Mouse (Mus musculus) hindbrain, embryonic 16.5 days (tissue): ENCODE data around the gene Snap91. TPM values are rescaled to one million over a fixed set of nuclear protein-coding genes. Genes with fewer than 3 reads are reported as not detected.
A peak's percentile ranks its signal among the peaks of the same experiment; 100 is the strongest.

Experiments
- ATAC-seq: fragments of 200-750 bp; cut with Nextera tagmentation; 2 replicates; pipeline ENCODE4 v1.8.0; 2017; ENCODE audit warnings: moderate TSS enrichment, moderate library complexity
- H3K27ac ChIP-seq: fragments of 300-500 bp; sonication (generic); 2 replicates; pipeline ENCODE4 v1.5.1; 2014; ENCODE audit warnings: low read depth, mild to moderate bottlenecking, control low read depth, low read length, moderate library complexity
- H3K27me3 ChIP-seq: fragments of 300-500 bp; sonication (generic); replicated peaks from 2 replicates; pipeline ENCODE4 v1.6.1; 2014; ENCODE audit warnings: low read length; ENCODE audit not compliant: control insufficient read depth, insufficient read depth
- H3K36me3 ChIP-seq: fragments of 300-500 bp; sonication (generic); 2 replicates; pipeline ENCODE4 v1.6.1; 2014; ENCODE audit warnings: mild to moderate bottlenecking, low read length, moderate library complexity, mixed read lengths; ENCODE audit not compliant: control insufficient read depth, insufficient read depth
- H3K4me1 ChIP-seq: fragments of 300-500 bp; sonication (generic); 2 replicates; pipeline ENCODE4 v1.6.1; 2014; ENCODE audit warnings: low read depth, low read length; ENCODE audit not compliant: control insufficient read depth, insufficient read depth
- H3K4me2 ChIP-seq: fragments of 300-500 bp; sonication (generic); 2 replicates; pipeline ENCODE4 v1.6.1; 2014; ENCODE audit warnings: mild to moderate bottlenecking, low read length, control low read depth, moderate library complexity
- H3K4me3 ChIP-seq: fragments of 300-500 bp; sonication (generic); 2 replicates; pipeline ENCODE4 v1.5.1; 2014; ENCODE audit warnings: mild to moderate bottlenecking, low read length, control low read depth, moderate library complexity
- H3K9ac ChIP-seq: fragments of 300-500 bp; sonication (generic); 2 replicates; pipeline ENCODE4 v1.6.1; 2014; ENCODE audit warnings: low read depth, mild to moderate bottlenecking, control low read depth, low read length, moderate library complexity
- H3K9me3 ChIP-seq: fragments of 300-500 bp; sonication (generic); 2 replicates; pipeline ENCODE4 v1.6.1; 2014; ENCODE audit warnings: mild to moderate bottlenecking, low read length, moderate library complexity; ENCODE audit not compliant: control insufficient read depth
- WGBS: fragments of 180-500 bp; shearing (Covaris S2); extraction: QIAGEN DNeasy Blood & Tissue Kit; methylation state at CpG from one replicate; pipeline ENCODE4 v1.1.7; 2014; 5-methylcytosine and 5-hydroxymethylcytosine counted together
- polyA plus RNA-seq: library from polyadenylated mRNA; unstranded; fragments of >200 nt; fragmentation: Nextera tagmentation; extraction: Ambion mirVana; gene quantifications from 2 replicates; pipeline ENCODE4 v1.2.1, GENCODE M21; 2015

Gene Snap91
- polyA plus RNA-seq, 1 experiment from 2014 or later, result 197 TPM

DNA sequence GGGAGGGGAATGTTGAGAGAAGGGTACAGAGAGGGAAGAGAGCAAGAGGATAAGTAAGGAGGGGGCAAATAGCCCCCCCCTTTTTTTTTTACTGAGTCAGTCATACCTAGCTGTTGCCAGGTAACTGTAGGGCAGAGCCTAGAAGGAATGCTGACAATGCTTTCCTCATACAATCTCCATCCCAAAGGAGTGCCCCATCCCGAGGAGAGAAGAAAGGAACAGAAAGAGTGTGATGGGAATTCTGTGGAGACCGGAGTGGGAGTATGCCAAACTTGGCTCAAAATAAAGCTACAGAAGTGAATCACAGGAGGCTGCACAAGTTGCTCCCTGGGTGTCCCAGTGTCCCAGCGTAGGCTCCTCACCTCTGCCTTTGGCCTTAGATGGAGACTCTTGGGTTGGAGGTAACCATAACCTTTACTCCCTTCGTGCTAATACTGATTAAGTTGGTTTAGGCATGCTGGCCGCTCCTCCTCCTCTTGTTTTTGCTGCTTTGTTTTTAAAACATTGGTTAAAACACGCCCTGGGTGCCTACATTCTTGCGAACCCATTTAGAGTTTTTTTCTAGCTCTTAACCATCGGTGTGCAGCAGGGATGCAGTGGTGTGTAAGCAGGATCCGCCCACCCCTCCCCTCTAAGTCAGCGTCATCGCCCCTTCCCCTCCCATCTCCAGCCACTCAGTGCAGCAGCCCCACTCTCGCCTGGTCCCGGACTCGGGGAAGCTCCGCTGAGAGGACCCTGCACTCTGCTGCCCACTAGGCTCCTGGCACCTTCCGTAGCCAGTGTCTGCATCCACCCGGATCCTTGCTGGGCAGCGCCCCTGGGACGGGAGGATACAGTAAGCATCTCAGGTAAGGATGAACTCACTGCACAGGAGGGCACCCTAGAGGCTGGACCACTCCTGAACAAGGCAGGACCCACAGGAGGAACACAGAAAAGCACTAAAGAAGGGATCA lies 137.2 kb downstream of the Snap91 start, which contains the start of gene Prss35:
Prss35 (plus strand) TSS at position 691 of the 953 bp plus-strand sequence.
- H3K4me1 ChIP-seq, result peaks cover 11% of the 10 kb centered on the region
- WGBS, result 2% methylated on average over 19 of the region's 19 CpGs
- ATAC-seq, result peak; percentile 90

DNA sequence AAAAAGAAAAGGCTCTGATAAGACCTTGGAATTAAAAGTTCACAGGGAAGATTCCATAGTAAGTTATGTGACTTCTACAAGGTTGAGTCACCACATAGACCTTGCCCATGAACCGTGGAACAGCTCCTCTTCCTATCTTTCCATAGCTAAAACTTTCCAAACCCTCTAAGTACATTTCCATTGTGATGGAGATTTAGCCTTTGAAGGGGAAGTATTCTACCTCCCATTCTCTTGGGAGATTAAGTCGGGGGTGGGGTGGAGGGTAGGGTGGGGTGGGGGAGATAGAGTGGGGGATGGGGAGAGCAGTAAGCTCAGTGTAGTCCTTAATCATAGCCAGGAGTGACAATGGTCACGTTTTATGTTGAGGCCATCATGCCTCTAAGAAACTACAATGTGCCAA lies 140.5 kb downstream of the Snap91 start:
- H3K36me3 ChIP-seq, result no peaks in the 10 kb centered on the region
- ATAC-seq, result no peak
- no peak overlapping the region for H3K27ac ChIP-seq
- no peak overlapping the region for H3K4me2 ChIP-seq
- H3K9me3 ChIP-seq, result no peaks in the 10 kb centered on the region
- H3K4me3 ChIP-seq, result no peak overlapping the region
- 34% methylated on average over 3 of the region's 3 CpGs for WGBS
- peaks cover 8% of the 10 kb centered on the region for H3K4me1 ChIP-seq
- H3K9ac ChIP-seq, result no peak overlapping the region
- H3K27me3 ChIP-seq, result no peaks in the 10 kb centered on the region

More for the DNA sequence above, 137.2 kb downstream of the Snap91 start, which contains the start of gene Prss35:
- Histone ChIP-seq H3K36me3 (no peaks in the 10 kb centered on the region), H3K4me2 (peak within 1 kb of the TSS; percentile 80), H3K9ac (peak within 1 kb of the TSS; percentile 68), H3K9me3 (no peaks in the 10 kb centered on the region), H3K27ac (no peak within 1 kb of the TSS), H3K27me3 (no peaks in the 10 kb centered on the region), H3K4me3 (peak within 1 kb of the TSS; percentile 46)

DNA sequence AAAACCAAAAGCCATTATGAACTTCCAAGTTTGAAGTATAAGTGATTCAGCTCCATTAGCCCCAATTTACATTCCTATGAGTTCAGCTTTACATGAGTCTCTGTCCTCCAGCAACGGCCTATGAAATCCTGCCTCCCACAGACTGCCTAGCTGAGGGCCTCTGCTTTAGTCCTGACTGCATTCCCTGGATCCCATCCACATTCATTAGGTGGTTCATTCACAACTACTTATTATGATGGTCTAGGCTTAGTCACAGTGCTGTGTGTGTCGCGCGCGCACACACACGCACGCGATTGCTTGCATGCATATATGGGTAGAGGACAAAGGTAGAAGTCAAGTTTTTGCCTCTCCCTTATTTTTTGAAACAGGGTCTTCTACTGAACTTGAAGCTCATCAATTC lies 141.7 kb downstream of the Snap91 start:
- no peaks in the 10 kb centered on the region for H3K9me3 ChIP-seq
- no peak for ATAC-seq
- H3K4me1 ChIP-seq, result peaks cover 8% of the 10 kb centered on the region
- no peak overlapping the region for H3K27ac ChIP-seq
- no peaks in the 10 kb centered on the region for H3K27me3 ChIP-seq
- no peaks in the 10 kb centered on the region for H3K36me3 ChIP-seq
- H3K4me2 ChIP-seq, result no peak overlapping the region
- no peak overlapping the region for H3K4me3 ChIP-seq
- no peak overlapping the region for H3K9ac ChIP-seq
- WGBS, result 92% methylated on average over 8 of the region's 8 CpGs

DNA sequence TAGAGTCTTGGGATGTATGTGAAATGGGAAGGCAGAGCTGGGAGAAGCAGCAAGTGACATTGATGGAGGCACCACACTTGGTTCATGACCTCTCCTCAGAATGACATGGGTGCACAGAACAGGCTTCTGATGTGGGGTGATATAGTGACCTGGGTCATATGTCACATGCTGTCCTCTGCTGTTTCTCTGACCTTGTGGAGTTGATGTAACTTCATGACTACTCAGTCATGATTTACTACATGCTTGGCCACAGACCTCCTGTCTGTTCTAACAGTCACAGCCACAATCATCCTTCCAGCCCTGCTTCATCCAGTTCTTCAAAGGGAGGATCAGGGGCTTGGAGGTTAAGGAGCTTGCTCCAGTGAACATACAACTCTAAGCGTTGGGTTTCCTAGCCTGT lies 142.4 kb downstream of the Snap91 start:
- no peaks in the 10 kb centered on the region for H3K9me3 ChIP-seq
- no peak for ATAC-seq
- no peak overlapping the region for H3K4me2 ChIP-seq
- H3K4me1 ChIP-seq, result peaks cover 3% of the 10 kb centered on the region
- no peaks in the 10 kb centered on the region for H3K27me3 ChIP-seq
- no peak overlapping the region for H3K9ac ChIP-seq
- H3K27ac ChIP-seq, result no peak overlapping the region
- H3K4me3 ChIP-seq, result no peak overlapping the region
- no peaks in the 10 kb centered on the region for H3K36me3 ChIP-seq
- WGBS, result 91% methylated on average over 1 of the region's 1 CpGs

DNA sequence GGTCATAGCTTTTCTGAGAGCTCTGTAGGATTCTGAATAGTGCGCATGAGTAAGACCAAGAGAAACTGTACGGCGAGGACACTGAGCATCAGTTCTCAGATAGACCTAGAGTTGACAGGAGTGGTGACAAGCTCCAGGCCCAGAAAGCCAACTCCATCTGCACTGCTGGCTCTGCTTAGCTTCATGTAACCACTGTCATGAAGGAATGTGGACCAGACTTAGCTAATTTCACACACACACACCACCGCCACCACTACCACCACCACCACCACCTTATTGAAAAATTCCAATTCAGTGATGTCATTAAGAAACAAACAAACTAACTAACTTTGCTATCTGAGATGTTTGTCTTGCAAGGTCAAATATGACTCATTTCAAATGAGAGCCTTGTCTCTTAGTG lies 143.5 kb downstream of the Snap91 start:
- Histone ChIP-seq H3K9me3 (no peaks in the 10 kb centered on the region), H3K27ac (no peak overlapping the region), H3K4me3 (no peak overlapping the region), H3K36me3 (no peaks in the 10 kb centered on the region), H3K4me2 (no peak overlapping the region), H3K9ac (no peak overlapping the region), H3K4me1 (no peaks in the 10 kb centered on the region), H3K27me3 (no peaks in the 10 kb centered on the region)
- no peak for ATAC-seq
- WGBS, result 89% methylated on average over 4 of the region's 4 CpGs

DNA sequence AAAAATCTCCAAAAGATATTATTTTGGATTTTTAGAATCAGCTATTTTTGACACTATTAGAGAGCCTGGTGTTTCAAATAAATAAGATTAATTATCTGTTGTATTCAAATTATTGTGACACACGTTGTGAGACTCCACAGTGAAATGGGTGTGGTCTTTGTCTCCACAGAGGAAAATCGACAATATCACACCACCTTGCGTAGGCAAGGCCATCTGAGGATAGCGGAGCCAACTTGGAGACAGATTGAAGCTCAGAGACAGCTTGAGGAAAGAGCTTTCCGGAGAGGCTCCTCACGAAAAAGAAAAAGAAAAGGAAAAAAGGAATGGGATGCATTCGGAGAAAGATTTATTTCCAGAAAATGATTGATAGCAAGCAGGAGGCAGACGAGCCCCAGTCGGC lies 145.7 kb downstream of the Snap91 start:
- 81% methylated on average over 9 of the region's 9 CpGs for WGBS
- Histone ChIP-seq H3K9ac (no peak overlapping the region), H3K4me1 (no peaks in the 10 kb centered on the region), H3K27me3 (no peaks in the 10 kb centered on the region), H3K27ac (no peak overlapping the region), H3K9me3 (no peaks in the 10 kb centered on the region), H3K4me3 (no peak overlapping the region), H3K4me2 (no peak overlapping the region), H3K36me3 (no peaks in the 10 kb centered on the region)
- ATAC-seq, result no peak

DNA sequence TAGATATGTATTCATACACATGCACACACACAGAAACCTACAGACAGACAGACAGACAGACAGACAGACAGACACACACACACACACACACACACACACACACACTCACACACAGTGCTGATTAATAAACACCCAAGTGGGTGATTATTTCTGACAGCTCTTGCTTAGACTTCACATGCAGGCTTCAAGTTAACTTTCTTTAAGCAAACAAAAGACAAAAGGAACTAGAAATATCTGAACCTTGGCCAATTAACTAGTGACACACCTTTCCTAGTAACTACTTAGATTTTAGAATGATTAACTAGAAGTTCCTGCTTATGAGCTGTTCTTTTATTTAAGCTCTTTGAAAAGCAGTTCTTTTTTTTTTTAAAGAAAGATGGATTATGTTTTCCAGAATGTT lies 146.1 kb downstream of the Snap91 start:
- H3K4me3 ChIP-seq, result no peak overlapping the region
- ATAC-seq, result no peak
- no peaks in the 10 kb centered on the region for H3K36me3 ChIP-seq
- H3K4me1 ChIP-seq, result no peaks in the 10 kb centered on the region
- no peaks in the 10 kb centered on the region for H3K9me3 ChIP-seq
- no peak overlapping the region for H3K27ac ChIP-seq
- no peak overlapping the region for H3K9ac ChIP-seq
- no peaks in the 10 kb centered on the region for H3K27me3 ChIP-seq
- no peak overlapping the region for H3K4me2 ChIP-seq

DNA sequence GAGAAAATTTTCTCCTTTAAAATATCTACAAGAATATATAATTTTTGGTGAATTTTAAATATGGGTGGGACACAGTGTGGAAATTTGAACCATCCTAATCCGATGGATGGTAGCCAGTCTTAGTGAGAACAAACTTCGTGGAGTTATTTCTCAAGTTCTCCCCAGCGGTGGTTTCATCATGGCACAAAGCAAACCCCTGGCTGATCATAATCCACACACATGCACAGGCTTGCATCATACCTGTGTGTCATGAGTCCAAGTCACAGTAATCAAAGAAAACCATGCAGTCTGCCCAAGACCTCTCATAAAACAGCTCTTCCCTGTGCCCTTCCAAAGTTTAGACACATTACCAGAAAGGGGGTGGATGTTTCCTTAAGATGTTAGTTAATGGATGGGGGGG lies 150.6 kb downstream of the Snap91 start:
- Histone ChIP-seq H3K4me2 (no peak overlapping the region), H3K9ac (no peak overlapping the region), H3K9me3 (no peaks in the 10 kb centered on the region), H3K4me3 (no peak overlapping the region), H3K4me1 (no peaks in the 10 kb centered on the region), H3K36me3 (no peaks in the 10 kb centered on the region), H3K27ac (no peak overlapping the region), H3K27me3 (no peaks in the 10 kb centered on the region)
- WGBS, result 89% methylated on average over 3 of the region's 3 CpGs
- no peak for ATAC-seq

DNA sequence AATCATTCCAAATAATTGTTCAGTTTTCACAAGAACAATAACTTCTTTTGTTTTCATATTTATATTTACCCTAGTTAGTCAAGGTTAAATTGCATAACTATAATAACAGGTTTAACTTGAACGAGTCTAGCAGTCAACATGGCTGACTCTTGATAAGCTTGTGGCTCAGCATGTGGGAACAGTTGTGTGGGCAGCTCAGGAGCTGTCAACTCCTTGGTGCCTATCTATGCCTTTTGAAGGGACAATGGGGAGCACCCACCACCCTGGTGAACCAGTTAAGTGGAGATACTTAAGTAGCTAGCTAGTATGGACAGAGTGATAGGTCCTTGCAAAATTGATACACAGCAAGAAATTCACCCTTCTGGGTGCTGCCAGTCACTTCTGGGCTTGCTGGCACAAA lies 151.4 kb downstream of the Snap91 start:
- H3K27me3 ChIP-seq, result no peaks in the 10 kb centered on the region
- no peak for ATAC-seq
- no peaks in the 10 kb centered on the region for H3K36me3 ChIP-seq
- no peak overlapping the region for H3K4me3 ChIP-seq
- no peaks in the 10 kb centered on the region for H3K9me3 ChIP-seq
- no peak overlapping the region for H3K4me2 ChIP-seq
- no peaks in the 10 kb centered on the region for H3K4me1 ChIP-seq
- H3K27ac ChIP-seq, result no peak overlapping the region
- H3K9ac ChIP-seq, result no peak overlapping the region
- 75% methylated on average over 1 of the region's 1 CpGs for WGBS
